Mouse (Mus musculus): ENCODE measurements around the gene Ccin. TPM values are rescaled to one million over a fixed set of nuclear protein-coding genes. Genes with fewer than 3 reads are reported as not detected.

The Ccin gene
- polyA plus RNA-seq, 1 experiment from 2014 or later, result not detected

- no peaks in the 10 kb centered on the region for H3K9me3 ChIP-seq (replicated peaks; ENCODE audit: control insufficient read depth, low read length, poor library complexity, severe bottlenecking)
- H3K4me2 ChIP-seq (ENCODE audit: low read length), result no peak overlapping the region
- no peak overlapping the region for H3K4me3 ChIP-seq (ENCODE audit: low read depth, low read length)
- no peaks in the 10 kb centered on the region for H3K36me3 ChIP-seq (ENCODE audit: control insufficient read depth, insufficient read depth, low read length)
- 95% methylated on average over 6 of the region's 6 CpGs for WGBS
- ATAC-seq, result no peak
- peaks cover 8% of the 10 kb centered on the region; the same call in 1 of the 2 replicates for H3K4me1 ChIP-seq (ENCODE audit: control insufficient read depth, insufficient read depth, low read length)
- H3K9ac ChIP-seq (ENCODE audit: low read depth, low read length), result no peak overlapping the region
- H3K27ac ChIP-seq (ENCODE audit: low read length), result no peak overlapping the region
- H3K27me3 ChIP-seq (ENCODE audit: control insufficient read depth, insufficient read depth, low read depth, low read length), result peaks cover 7% of the 10 kb centered on the region
These were observed 2.4 kb upstream of the Ccin start for GRCm38 (mm10) chr4:43980846-43981245.

GRCm38 (mm10) chr4:43981251-43981650 is 2.0 kb upstream of the Ccin start:
- Histone ChIP-seq H3K4me2 (ENCODE audit: low read length) (no peak overlapping the region), H3K36me3 (ENCODE audit: control insufficient read depth, insufficient read depth, low read length) (no peaks in the 10 kb centered on the region), H3K27me3 (ENCODE audit: control insufficient read depth, insufficient read depth, low read depth, low read length) (peaks cover 7% of the 10 kb centered on the region), H3K9ac (ENCODE audit: low read depth, low read length) (no peak overlapping the region), H3K4me3 (ENCODE audit: low read depth, low read length) (no peak overlapping the region), H3K9me3 (replicated peaks; ENCODE audit: control insufficient read depth, low read length, poor library complexity, severe bottlenecking) (no peaks in the 10 kb centered on the region), H3K27ac (ENCODE audit: low read length) (no peak overlapping the region), H3K4me1 (ENCODE audit: control insufficient read depth, insufficient read depth, low read length) (peaks cover 8% of the 10 kb centered on the region; the same call in 1 of the 2 replicates)
- ATAC-seq, result no peak
- WGBS, result 92% methylated on average over 7 of the region's 7 CpGs

GRCm38 (mm10) chr4:43982053-43982732 is 1.1 kb upstream of the Ccin start:
- Histone ChIP-seq H3K9me3 (replicated peaks; ENCODE audit: control insufficient read depth, low read length, poor library complexity, severe bottlenecking) (no peaks in the 10 kb centered on the region), H3K27me3 (ENCODE audit: control insufficient read depth, insufficient read depth, low read depth, low read length) (peaks cover 7% of the 10 kb centered on the region), H3K4me2 (ENCODE audit: low read length) (peak overlapping the region; percentile 73), H3K36me3 (ENCODE audit: control insufficient read depth, insufficient read depth, low read length) (no peaks in the 10 kb centered on the region), H3K4me1 (ENCODE audit: control insufficient read depth, insufficient read depth, low read length) (peaks cover 8% of the 10 kb centered on the region; the same call in 1 of the 2 replicates), H3K4me3 (ENCODE audit: low read depth, low read length) (peak overlapping the region; percentile 39), H3K9ac (ENCODE audit: low read depth, low read length) (peak overlapping the region; percentile 66), H3K27ac (ENCODE audit: low read length) (no peak overlapping the region)
- peak; percentile 95 for ATAC-seq
- 3% methylated on average over 24 of the region's 24 CpGs for WGBS

- no peak overlapping the region for H3K9ac ChIP-seq (ENCODE audit: low read depth, low read length)
- H3K36me3 ChIP-seq (ENCODE audit: control insufficient read depth, insufficient read depth, low read length), result no peaks in the 10 kb centered on the region
- ATAC-seq, result no peak
- no peak overlapping the region for H3K4me2 ChIP-seq (ENCODE audit: low read length)
- H3K4me1 ChIP-seq (ENCODE audit: control insufficient read depth, insufficient read depth, low read length), result peaks cover 3% of the 10 kb centered on the region; the same call in 1 of the 2 replicates
- no peaks in the 10 kb centered on the region for H3K9me3 ChIP-seq (replicated peaks; ENCODE audit: control insufficient read depth, low read length, poor library complexity, severe bottlenecking)
- H3K4me3 ChIP-seq (ENCODE audit: low read depth, low read length), result no peak overlapping the region
- no peak overlapping the region for H3K27ac ChIP-seq (ENCODE audit: low read length)
- H3K27me3 ChIP-seq (ENCODE audit: control insufficient read depth, insufficient read depth, low read depth, low read length), result peaks cover 7% of the 10 kb centered on the region
- WGBS, result 95% methylated on average over 22 of the region's 22 CpGs
These were observed 473 bp downstream of the Ccin start for GRCm38 (mm10) chr4:43983756-43984155.

- Histone ChIP-seq H3K9ac (ENCODE audit: low read depth, low read length) (no peak overlapping the region), H3K4me3 (ENCODE audit: low read depth, low read length) (no peak overlapping the region), H3K4me2 (ENCODE audit: low read length) (no peak overlapping the region), H3K27ac (ENCODE audit: low read length) (no peak overlapping the region), H3K4me1 (ENCODE audit: control insufficient read depth, insufficient read depth, low read length) (no peaks in the 10 kb centered on the region), H3K36me3 (ENCODE audit: control insufficient read depth, insufficient read depth, low read length) (no peaks in the 10 kb centered on the region), H3K9me3 (replicated peaks; ENCODE audit: control insufficient read depth, low read length, poor library complexity, severe bottlenecking) (no peaks in the 10 kb centered on the region), H3K27me3 (ENCODE audit: control insufficient read depth, insufficient read depth, low read depth, low read length) (peaks cover 7% of the 10 kb centered on the region)
- no peak for ATAC-seq
- 93% methylated on average over 19 of the region's 19 CpGs for WGBS
These were observed 1.0 kb downstream of the Ccin start for GRCm38 (mm10) chr4:43984326-43984725.

GRCm38 (mm10) chr4:43988976-43989375 is 5.7 kb downstream of the Ccin start:
- H3K4me2 ChIP-seq (ENCODE audit: low read length), result no peak overlapping the region
- no peaks in the 10 kb centered on the region for H3K4me1 ChIP-seq (ENCODE audit: control insufficient read depth, insufficient read depth, low read length)
- H3K4me3 ChIP-seq (ENCODE audit: low read depth, low read length), result no peak overlapping the region
- peaks cover 1% of the 10 kb centered on the region for H3K27me3 ChIP-seq (ENCODE audit: control insufficient read depth, insufficient read depth, low read depth, low read length)
- no peak overlapping the region for H3K27ac ChIP-seq (ENCODE audit: low read length)
- ATAC-seq, result no peak
- H3K36me3 ChIP-seq (ENCODE audit: control insufficient read depth, insufficient read depth, low read length), result no peaks in the 10 kb centered on the region
- no peak overlapping the region for H3K9ac ChIP-seq (ENCODE audit: low read depth, low read length)
- WGBS, result 85% methylated on average over 3 of the region's 3 CpGs
- H3K9me3 ChIP-seq (replicated peaks; ENCODE audit: control insufficient read depth, low read length, poor library complexity, severe bottlenecking), result no peaks in the 10 kb centered on the region

GRCm38 (mm10) chr4:43993072-43993471 is 9.8 kb downstream of the Ccin start:
- no peak for ATAC-seq

GRCm38 (mm10) chr4:43994342-43994741 is 11.1 kb downstream of the Ccin start:
- no peak overlapping the region for H3K4me3 ChIP-seq (ENCODE audit: low read depth, low read length)
- no peak overlapping the region for H3K4me2 ChIP-seq (ENCODE audit: low read length)
- no peaks in the 10 kb centered on the region for H3K9me3 ChIP-seq (replicated peaks; ENCODE audit: control insufficient read depth, low read length, poor library complexity, severe bottlenecking)
- no peaks in the 10 kb centered on the region for H3K4me1 ChIP-seq (ENCODE audit: control insufficient read depth, insufficient read depth, low read length)
- ATAC-seq, result no peak
- 86% methylated on average over 2 of the region's 2 CpGs for WGBS
- H3K9ac ChIP-seq (ENCODE audit: low read depth, low read length), result no peak overlapping the region
- no peak overlapping the region for H3K27ac ChIP-seq (ENCODE audit: low read length)
- no peaks in the 10 kb centered on the region for H3K36me3 ChIP-seq (ENCODE audit: control insufficient read depth, insufficient read depth, low read length)
- H3K27me3 ChIP-seq (ENCODE audit: control insufficient read depth, insufficient read depth, low read depth, low read length), result no peaks in the 10 kb centered on the region

More at GRCm38 (mm10) chr4:43993072-43993471, 9.8 kb downstream of the Ccin start:
- Histone ChIP-seq H3K4me2 (ENCODE audit: low read length) (no peak overlapping the region), H3K27ac (ENCODE audit: low read length) (no peak overlapping the region), H3K4me3 (ENCODE audit: low read depth, low read length) (no peak overlapping the region), H3K9ac (ENCODE audit: low read depth, low read length) (no peak overlapping the region), H3K27me3 (ENCODE audit: control insufficient read depth, insufficient read depth, low read depth, low read length) (no peaks in the 10 kb centered on the region), H3K9me3 (replicated peaks; ENCODE audit: control insufficient read depth, low read length, poor library complexity, severe bottlenecking) (no peaks in the 10 kb centered on the region), H3K36me3 (ENCODE audit: control insufficient read depth, insufficient read depth, low read length) (no peaks in the 10 kb centered on the region), H3K4me1 (ENCODE audit: control insufficient read depth, insufficient read depth, low read length) (no peaks in the 10 kb centered on the region)
- 93% methylated on average over 11 of the region's 11 CpGs for WGBS

GRCm38 (mm10) chr4:44003622-44004021 is 20.3 kb downstream of the Ccin start:
- Histone ChIP-seq H3K9me3 (replicated peaks; ENCODE audit: control insufficient read depth, low read length, poor library complexity, severe bottlenecking) (no peaks in the 10 kb centered on the region), H3K9ac (ENCODE audit: low read depth, low read length) (no peak overlapping the region), H3K4me3 (ENCODE audit: low read depth, low read length) (no peak overlapping the region), H3K4me1 (ENCODE audit: control insufficient read depth, insufficient read depth, low read length) (no peaks in the 10 kb centered on the region), H3K27ac (ENCODE audit: low read length) (no peak overlapping the region), H3K27me3 (ENCODE audit: control insufficient read depth, insufficient read depth, low read depth, low read length) (no peaks in the 10 kb centered on the region), H3K36me3 (ENCODE audit: control insufficient read depth, insufficient read depth, low read length) (no peaks in the 10 kb centered on the region), H3K4me2 (ENCODE audit: low read length) (no peak overlapping the region)
- WGBS, result 84% methylated on average over 6 of the region's 6 CpGs
- no peak for ATAC-seq

Measured in midbrain, embryonic 16.5 days (tissue).